Mouse (Mus musculus) inflammation-experienced regulatory T-cells (primary cell): Measurements from ENCODE around the gene Zmiz2. TPM values are rescaled to one million over a fixed set of nuclear protein-coding genes. Genes with fewer than 3 reads are reported as not detected.

Experiments used
- polyA plus RNA-seq, 2 experiments: library from polyadenylated mRNA; unstranded; fragments of 100-300 nt; shearing (Covaris generic); gene quantifications; one replicate each; pipeline ENCODE4 v1.2.1; 2017

The Zmiz2 gene
- polyA plus RNA-seq, result 10 to 100 TPM; 81.4 to 93.6 TPM

GRCm38 (mm10) chr11:6388726-6389413, at the start of gene Zmiz2:
Zmiz2 (plus strand) TSS chr11:6389074.

GRCm38 (mm10) chr11:6414751-6415550, 26.1 kb downstream of the Zmiz2 start, which contains the start of gene Ppia:
Ppia (plus strand) TSS chr11:6415443.

GRCm38 (mm10) chr11:6444077-6444853, 55.4 kb downstream of the Zmiz2 start, which contains the start of gene H2afv:
H2afv (minus strand) TSS chr11:6444443.

Other genes starting within 250 kb of the Zmiz2 start
- gene A730071L15Rik, start 189.0 kb upstream of the Zmiz2 start, polyA plus RNA-seq, result under 1 TPM in 1 of 2 experiments, not detected in 1; 0.49 TPM
- gene Nudcd3, start 188.7 kb upstream of the Zmiz2 start, polyA plus RNA-seq, result 10 to 100 TPM; 42.5 to 54.4 TPM
- under 1 TPM; 0.34 to 0.77 TPM for gene Npc1l1, start 158.9 kb upstream of the Zmiz2 start, polyA plus RNA-seq
- 10 to 100 TPM; 65.5 to 90.0 TPM for gene Ddx56, start 121.3 kb upstream of the Zmiz2 start, polyA plus RNA-seq
- gene Tmed4, start 114.2 kb upstream of the Zmiz2 start, polyA plus RNA-seq, result 10 to 100 TPM; 68.2 to 70.8 TPM
- gene Ogdh, start 97.4 kb upstream of the Zmiz2 start, polyA plus RNA-seq, result 100 to 1,000 TPM; 173 to 213 TPM
- gene Ppia, start 26.4 kb downstream of the Zmiz2 start, polyA plus RNA-seq, result 1,000 to 10,000 TPM; 3,718 to 4,214 TPM
- gene H2afv, start 55.4 kb downstream of the Zmiz2 start, polyA plus RNA-seq, result 100 to 1,000 TPM; 147 to 216 TPM
- gene Purb, start 86.8 kb downstream of the Zmiz2 start, polyA plus RNA-seq, result 10 to 100 TPM; 18.9 to 21.2 TPM
- gene Myo1g, start 131.9 kb downstream of the Zmiz2 start, polyA plus RNA-seq, result 100 to 1,000 TPM; 156 to 184 TPM
- gene Ccm2, start 157.8 kb downstream of the Zmiz2 start, polyA plus RNA-seq, result 100 to 1,000 TPM; 313 to 331 TPM
- under 1 TPM; 0.30 to 0.67 TPM for gene Nacad, start 217.0 kb downstream of the Zmiz2 start, polyA plus RNA-seq
- gene Tbrg4, start 237.0 kb downstream of the Zmiz2 start, polyA plus RNA-seq, result 10 to 100 TPM; 12.0 to 17.0 TPM
- gene Wap, start 249.6 kb downstream of the Zmiz2 start, polyA plus RNA-seq, result 1 to 10 TPM in 1 of 2 experiments, not detected in 1; 1.1 TPM